In the genomic region with DNA sequence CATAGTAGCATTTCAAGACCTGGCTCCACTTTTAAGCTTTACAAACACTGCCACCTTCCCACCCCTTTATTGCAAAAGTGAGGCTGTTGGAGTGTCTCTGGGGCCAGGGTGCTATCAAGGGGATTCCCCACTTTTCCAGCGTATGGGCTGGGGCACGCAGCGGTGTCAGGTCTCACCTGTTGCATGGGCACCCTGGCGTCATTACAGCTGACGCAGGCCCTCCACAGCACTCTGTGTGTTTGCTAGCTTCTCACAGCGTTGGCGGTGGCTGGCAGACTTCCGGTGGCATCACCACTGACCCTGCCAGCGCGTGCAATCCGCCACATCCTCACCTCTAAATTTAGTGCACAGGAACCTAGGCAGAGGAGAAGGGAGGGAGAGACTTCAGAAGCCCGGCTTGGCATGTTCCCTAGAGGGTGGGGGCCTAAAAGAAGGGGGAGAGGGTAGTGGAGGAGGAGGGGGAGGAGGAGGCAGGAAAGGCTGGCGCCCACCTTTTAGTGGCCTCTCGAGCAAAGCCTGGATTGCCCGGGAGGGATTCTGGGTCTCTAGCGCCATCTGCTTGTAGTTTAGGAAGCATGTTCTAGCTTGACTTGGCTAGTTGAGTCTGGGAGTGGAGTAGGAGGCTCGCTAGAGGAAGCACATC, we compare ENCODE assay signal across 8 mouse cellular contexts. TPM values are rescaled to one million over a fixed set of nuclear protein-coding genes. Genes with fewer than 3 reads are reported as not detected.
DNase-seq lines count a peak whose midpoint lies in the region; ATAC-seq and TF ChIP-seq lines count a peak whose summit lies in the region.

No protein-coding gene starts in this region.

- no peaks in the 10 kb centered on the region for H3K9me3 ChIP-seq in heart, embryonic 16.5 days (replicated peaks; ENCODE audit: control insufficient read depth, low read length)
- no peaks in the 10 kb centered on the region for H3K9me3 ChIP-seq in neural tube, embryonic 12.5 days

- no peaks in the 10 kb centered on the region for H3K36me3 ChIP-seq in heart, embryonic 16.5 days (ENCODE audit: control insufficient read depth, insufficient read depth)
- H3K36me3 ChIP-seq in neural tube, embryonic 12.5 days, result no peaks in the 10 kb centered on the region
- no peaks in the 10 kb centered on the region for H3K36me3 ChIP-seq in thymus, adult 2 months (ENCODE audit: control insufficient read depth, insufficient read depth, low read length)

- peak overlapping the region; percentile 37 for H3K4me3 ChIP-seq in heart, embryonic 16.5 days (ENCODE audit: low read length)
- H3K4me3 ChIP-seq in neural tube, embryonic 12.5 days, result no peak overlapping the region
- peak overlapping the region; percentile 29 for H3K4me3 ChIP-seq in thymus, adult 2 months (ENCODE audit: control insufficient read depth, insufficient read depth, low read length)

- H3K4me2 ChIP-seq in heart, embryonic 16.5 days (ENCODE audit: low read depth, low read length), result peak overlapping the region; percentile 62
- peak overlapping the region; percentile 48 for H3K4me2 ChIP-seq in neural tube, embryonic 12.5 days (replicated peaks)

- 8% methylated on average over 17 of the region's 17 CpGs for WGBS in heart, embryonic 16.5 days
- WGBS in neural tube, embryonic 12.5 days, result 21% methylated on average over 17 of the region's 17 CpGs
- WGBS in thymus, adult 2 months, result 2% methylated on average over 17 of the region's 17 CpGs

- peak overlapping the region; percentile 55 for H3K9ac ChIP-seq in heart, embryonic 16.5 days (ENCODE audit: low read length)
- no peak overlapping the region for H3K9ac ChIP-seq in neural tube, embryonic 12.5 days

- no peaks in the 10 kb centered on the region for H3K27me3 ChIP-seq in heart, embryonic 16.5 days (ENCODE audit: control insufficient read depth, insufficient read depth, low read length)
- no peaks in the 10 kb centered on the region for H3K27me3 ChIP-seq in neural tube, embryonic 12.5 days (replicated peaks)
- no peaks in the 10 kb centered on the region for H3K27me3 ChIP-seq in thymus, adult 2 months (ENCODE audit: control insufficient read depth, insufficient read depth, low read length)

- peak; percentile 84 for TF ChIP-seq CTCF in brain, embryonic 14.5 days (IDR thresholded peaks at IDR 0.05; ENCODE audit: borderline replicate concordance, extremely low read depth, insufficient read depth, insufficient read length)
- 0 out of 2 replicates have a peak, but pooled peaks have one; percentile 58 for TF ChIP-seq CTCF in thymus, adult 2 months (IDR thresholded peaks at IDR 0.05; ENCODE audit: borderline replicate concordance, control insufficient read depth, extremely low read depth, insufficient read depth, low read length, poor library complexity)

- ATAC-seq in heart, embryonic 16.5 days (replicated peaks; ENCODE audit: extremely low read depth, insufficient read depth, low FRiP score), result peak; percentile 71
- peak; percentile 28 for ATAC-seq in neural tube, embryonic 12.5 days (ENCODE audit: low FRiP score, low read depth)

- peak; percentile 86 for DNase-seq in ES-CJ7 (ENCODE audit: low read depth, low spot score)
- DNase-seq in brain, embryonic 14.5 days (ENCODE audit: low read depth), result peak; percentile 90
- peak; percentile 21 for DNase-seq in fat pad, adult 2 months (ENCODE audit: extremely low read depth, low read depth, low spot score)
- DNase-seq in kidney, postnatal 10 days, result peak; percentile 78
- DNase-seq in lung, adult 18-20 months, result peak; percentile 76 to 82
- peak; percentile 67 for DNase-seq in thymus, adult 2 months

- peaks cover 32% of the 10 kb centered on the region for H3K4me1 ChIP-seq in heart, embryonic 16.5 days (ENCODE audit: control insufficient read depth, insufficient read depth, low read length)
- peaks cover 30% of the 10 kb centered on the region for H3K4me1 ChIP-seq in neural tube, embryonic 12.5 days
- H3K4me1 ChIP-seq in thymus, adult 2 months (replicated peaks; ENCODE audit: control insufficient read depth, insufficient read depth, low read length), result peaks cover 17% of the 10 kb centered on the region

- H3K27ac ChIP-seq in heart, embryonic 16.5 days (ENCODE audit: low read length), result peak overlapping the region; percentile 61
- no peak overlapping the region for H3K27ac ChIP-seq in neural tube, embryonic 12.5 days
- no peak overlapping the region for H3K27ac ChIP-seq in thymus, adult 2 months (ENCODE audit: control insufficient read depth, insufficient read depth, low read length)

- no peak for TF ChIP-seq POLR2A in brain, embryonic 14.5 days (IDR thresholded peaks at IDR 0.05; ENCODE audit: borderline replicate concordance, extremely low read depth, insufficient read depth, insufficient read length, poor library complexity, severe bottlenecking)
- TF ChIP-seq POLR2A in thymus, adult 2 months (IDR thresholded peaks at IDR 0.05; ENCODE audit: control insufficient read depth, extremely low read depth, insufficient read depth, low read length, poor library complexity), result no peak

RNA-seq across cellular contexts. Expression of gene Smox, which starts 18.5 kb away (rescaled TPM):
- 58.3 and 69.6 TPM in 2 replicates for polyA plus RNA-seq in brain, embryonic 14.5 days (2012; rRNA removed)
- 31.9 and 32.7 TPM in 2 replicates for polyA plus RNA-seq in heart, embryonic 16.5 days (2015; fragmentation: Nextera tagmentation; extraction: Ambion mirVana)
- polyA plus RNA-seq in neural tube, embryonic 12.5 days (2016; fragmentation: Nextera tagmentation; extraction: Ambion mirVana), result 46.6 and 47.2 TPM in 2 replicates
- 49.1 and 53.6 TPM in 2 replicates for polyA plus RNA-seq in thymus, adult 2 months (2012; rRNA removed)

RNA-seq across cellular contexts. Expression of gene Adra1d, which starts 52.3 kb away (rescaled TPM):
- polyA plus RNA-seq in brain, embryonic 14.5 days (2012; rRNA removed), result 0.26 and 0.48 TPM in 2 replicates
- 1.0 and 1.5 TPM in 2 replicates for polyA plus RNA-seq in heart, embryonic 16.5 days (2015; fragmentation: Nextera tagmentation; extraction: Ambion mirVana)
- 0.34 and 0.68 TPM in 2 replicates for polyA plus RNA-seq in neural tube, embryonic 12.5 days (2016; fragmentation: Nextera tagmentation; extraction: Ambion mirVana)
- 1.3 and 1.9 TPM in 2 replicates for polyA plus RNA-seq in thymus, adult 2 months (2012; rRNA removed)

Comparison
In these comparisons a context has a peak if more than half of its experiments do, and no peak if none do; other contexts are left out.
1. DNase-seq: peak in every context shown above with its lines; median percentile 90 in brain, embryonic 14.5 days; 86 in ES-CJ7; 79 in lung, adult 18-20 months; 78 in kidney, postnatal 10 days; 67 in thymus, adult 2 months; 21 in fat pad, adult 2 months.